Mouse (Mus musculus): ENCODE data around the gene Ppard. TPM values are rescaled to one million over a fixed set of nuclear protein-coding genes. Genes with fewer than 3 reads are reported as not detected.

Gene Ppard
- polyA plus RNA-seq, 1 experiment: 27.1 TPM

- DNase-seq: no peak
- 37% methylated on average over 4 of the region's 4 CpGs for WGBS
- TF ChIP-seq POLR2A (IDR thresholded peaks at IDR 0.05; ENCODE audit: borderline replicate concordance, insufficient read depth, low read length) (no peak), CTCF (IDR thresholded peaks at IDR 0.05; ENCODE audit: borderline replicate concordance, insufficient read depth, low read depth, low read length) (no peak)
- no peak overlapping the region for H3K4me3 ChIP-seq (replicated peaks; ENCODE audit: insufficient read depth, low read depth, low read length)
- H3K4me1 ChIP-seq (ENCODE audit: control insufficient read depth, insufficient read depth, low read length): no peaks in the 10 kb centered on the region
- H3K27me3 ChIP-seq (ENCODE audit: control insufficient read depth, insufficient read depth, low read length): no peaks in the 10 kb centered on the region
- H3K27ac ChIP-seq (ENCODE audit: insufficient read depth, low read length): no peak overlapping the region
Observed at GRCm38 (mm10) chr17:28344050-28344607, 111.6 kb downstream of the Ppard start.

DNA sequence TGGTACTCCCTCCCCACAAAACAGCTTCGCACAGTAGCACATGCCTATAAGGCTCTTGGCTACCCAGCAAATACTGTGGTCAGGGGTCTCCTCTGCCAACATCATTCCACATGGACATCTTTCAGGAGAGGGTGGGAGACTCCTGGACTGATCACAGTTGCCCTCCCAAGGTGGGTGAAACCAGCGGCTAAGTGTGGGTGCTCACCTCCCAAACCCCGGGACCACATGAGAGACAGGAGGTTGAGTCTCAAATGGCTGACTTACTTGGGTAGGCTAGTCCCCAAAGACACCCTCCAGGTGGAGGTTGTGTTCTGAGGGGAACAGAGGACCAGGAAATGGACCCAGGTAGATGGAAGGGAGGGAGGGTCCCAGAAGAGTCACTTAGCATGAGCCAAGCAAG lies 112.2 kb downstream of the Ppard start:
- no peak for DNase-seq
- WGBS: 84% methylated on average over 3 of the region's 3 CpGs

GRCm38 (mm10) chr17:28345271-28345721 lies 112.8 kb downstream of the Ppard start:
- Histone ChIP-seq H3K4me3 (replicated peaks; ENCODE audit: insufficient read depth, low read depth, low read length) (no peak overlapping the region), H3K27me3 (ENCODE audit: control insufficient read depth, insufficient read depth, low read length) (peaks cover 1% of the 10 kb centered on the region; the same call in 1 of the 2 replicates), H3K4me1 (ENCODE audit: control insufficient read depth, insufficient read depth, low read length) (no peaks in the 10 kb centered on the region), H3K27ac (ENCODE audit: insufficient read depth, low read length) (no peak overlapping the region)
- WGBS: 11% methylated on average over 8 of the region's 8 CpGs
- no peak for TF ChIP-seq CTCF (IDR thresholded peaks at IDR 0.05; ENCODE audit: borderline replicate concordance, insufficient read depth, low read depth, low read length)
- DNase-seq: no peak

More for the DNA sequence above, 112.2 kb downstream of the Ppard start:
- H3K4me1 ChIP-seq (ENCODE audit: control insufficient read depth, insufficient read depth, low read length): no peaks in the 10 kb centered on the region
- H3K27me3 ChIP-seq (ENCODE audit: control insufficient read depth, insufficient read depth, low read length): no peaks in the 10 kb centered on the region; the same call in 1 of the 2 replicates
- H3K27ac ChIP-seq (ENCODE audit: insufficient read depth, low read length): no peak overlapping the region
- no peak overlapping the region for H3K4me3 ChIP-seq (replicated peaks; ENCODE audit: insufficient read depth, low read depth, low read length)
- TF ChIP-seq POLR2A (IDR thresholded peaks at IDR 0.05; ENCODE audit: borderline replicate concordance, insufficient read depth, low read length): no peak
- no peak for TF ChIP-seq CTCF (IDR thresholded peaks at IDR 0.05; ENCODE audit: borderline replicate concordance, insufficient read depth, low read depth, low read length)

DNA sequence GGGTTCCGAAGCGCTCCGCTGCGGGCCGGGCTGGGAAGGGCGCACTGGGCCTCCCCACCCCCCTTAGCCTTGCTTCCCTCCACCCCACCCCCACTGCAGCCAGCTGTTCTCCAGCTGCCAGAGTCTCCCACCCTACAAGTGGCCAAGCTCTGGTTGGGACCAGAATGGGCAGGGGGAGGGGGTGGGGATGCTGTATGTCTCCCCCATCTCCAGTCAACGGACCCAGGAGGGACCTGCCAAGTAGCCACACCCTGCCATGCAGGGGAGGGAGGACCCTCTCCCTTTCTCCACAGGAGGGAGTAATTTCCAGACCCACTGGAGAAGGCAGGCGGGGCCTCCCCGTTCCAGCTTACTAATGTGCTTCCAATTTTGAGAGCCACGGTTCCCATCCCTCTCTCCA lies 113.4 kb downstream of the Ppard start:
- 21% methylated on average over 10 of the region's 10 CpGs for WGBS
- H3K4me1 ChIP-seq (ENCODE audit: control insufficient read depth, insufficient read depth, low read length): no peaks in the 10 kb centered on the region
- no peak overlapping the region for H3K4me3 ChIP-seq (replicated peaks; ENCODE audit: insufficient read depth, low read depth, low read length)
- H3K27ac ChIP-seq (ENCODE audit: insufficient read depth, low read length): no peak overlapping the region
- peaks cover 4% of the 10 kb centered on the region; the same call in 1 of the 2 replicates for H3K27me3 ChIP-seq (ENCODE audit: control insufficient read depth, insufficient read depth, low read length)
- no peak for DNase-seq
- TF ChIP-seq CTCF (IDR thresholded peaks at IDR 0.05; ENCODE audit: borderline replicate concordance, insufficient read depth, low read depth, low read length): no peak
- TF ChIP-seq POLR2A (IDR thresholded peaks at IDR 0.05; ENCODE audit: borderline replicate concordance, insufficient read depth, low read length): no peak

- H3K4me3 ChIP-seq (replicated peaks; ENCODE audit: insufficient read depth, low read depth, low read length): no peak overlapping the region
- H3K4me1 ChIP-seq (ENCODE audit: control insufficient read depth, insufficient read depth, low read length): no peaks in the 10 kb centered on the region
- H3K27me3 ChIP-seq (ENCODE audit: control insufficient read depth, insufficient read depth, low read length): peaks cover 7% of the 10 kb centered on the region; the same call in 1 of the 2 replicates
- no peak for DNase-seq
- WGBS: 77% methylated on average over 10 of the region's 10 CpGs
- TF ChIP-seq CTCF (IDR thresholded peaks at IDR 0.05; ENCODE audit: borderline replicate concordance, insufficient read depth, low read depth, low read length): no peak
- no peak for TF ChIP-seq POLR2A (IDR thresholded peaks at IDR 0.05; ENCODE audit: borderline replicate concordance, insufficient read depth, low read length)
- no peak overlapping the region for H3K27ac ChIP-seq (ENCODE audit: insufficient read depth, low read length)
Observed at GRCm38 (mm10) chr17:28347327-28347726, 114.8 kb downstream of the Ppard start.

DNA sequence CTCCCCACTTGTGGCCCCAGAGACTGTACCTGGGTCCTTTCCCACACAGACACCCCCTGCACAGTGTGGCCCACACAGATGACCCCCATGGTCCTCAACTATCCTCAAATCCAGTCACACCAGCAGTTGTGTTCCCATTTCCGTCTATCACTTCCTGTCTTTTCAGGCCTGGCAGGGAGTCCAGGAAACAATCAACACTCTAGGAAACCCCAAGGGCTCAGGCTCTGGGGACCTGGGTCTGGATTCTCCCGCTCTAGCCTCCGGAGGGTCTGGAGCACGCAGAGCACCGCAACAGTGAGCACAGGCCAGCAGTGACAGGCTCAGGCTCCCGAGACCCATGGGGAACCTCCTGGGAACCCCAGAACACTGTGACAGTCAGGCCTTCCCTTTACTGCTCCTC lies 115.7 kb downstream of the Ppard start:
- no peak for DNase-seq

DNA sequence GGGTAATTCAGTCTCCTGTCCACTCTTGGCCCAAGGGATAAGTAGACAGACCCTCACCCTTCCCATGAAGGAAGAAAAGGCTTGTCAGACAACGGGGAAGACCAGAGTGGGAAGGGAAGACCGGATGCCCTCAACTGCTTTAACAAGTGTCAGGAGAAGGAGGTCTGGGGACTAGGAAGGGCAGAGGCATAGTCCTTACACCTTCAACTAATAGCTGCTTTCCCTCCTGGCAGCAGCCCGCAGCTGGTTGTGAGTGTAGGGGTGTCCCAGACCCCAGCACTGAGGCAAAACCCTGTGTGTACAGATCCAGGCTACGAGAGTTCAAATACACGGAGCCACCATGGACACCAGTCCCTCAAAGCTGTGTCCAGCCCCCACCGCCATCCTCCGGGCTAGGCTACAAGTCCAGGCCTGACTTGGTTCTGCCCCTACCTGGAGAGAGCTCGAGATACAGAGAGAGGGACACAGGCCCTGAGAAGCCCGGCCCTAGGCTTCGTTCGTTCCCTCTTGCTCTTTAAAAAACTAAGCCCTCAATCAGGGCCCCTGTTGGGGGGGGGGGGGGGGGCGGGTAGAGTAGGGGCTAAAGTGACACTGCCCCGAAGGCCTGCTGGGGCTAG lies 116.9 kb downstream of the Ppard start:
- Histone ChIP-seq H3K27ac (ENCODE audit: insufficient read depth, low read length) (no peak overlapping the region), H3K4me1 (ENCODE audit: control insufficient read depth, insufficient read depth, low read length) (no peaks in the 10 kb centered on the region), H3K4me3 (replicated peaks; ENCODE audit: insufficient read depth, low read depth, low read length) (peak overlapping the region; percentile 5), H3K27me3 (ENCODE audit: control insufficient read depth, insufficient read depth, low read length) (peaks cover 7% of the 10 kb centered on the region; the same call in 1 of the 2 replicates)
- no peak for DNase-seq
- TF ChIP-seq POLR2A (IDR thresholded peaks at IDR 0.05; ENCODE audit: borderline replicate concordance, insufficient read depth, low read length): no peak
- no peak for TF ChIP-seq CTCF (IDR thresholded peaks at IDR 0.05; ENCODE audit: borderline replicate concordance, insufficient read depth, low read depth, low read length)
- WGBS: 42% methylated on average over 13 of the region's 13 CpGs

More for the DNA sequence above, 115.7 kb downstream of the Ppard start:
- Histone ChIP-seq H3K27me3 (ENCODE audit: control insufficient read depth, insufficient read depth, low read length) (peaks cover 7% of the 10 kb centered on the region; the same call in 1 of the 2 replicates), H3K4me1 (ENCODE audit: control insufficient read depth, insufficient read depth, low read length) (no peaks in the 10 kb centered on the region), H3K27ac (ENCODE audit: insufficient read depth, low read length) (no peak overlapping the region), H3K4me3 (replicated peaks; ENCODE audit: insufficient read depth, low read depth, low read length) (no peak overlapping the region)
- 65% methylated on average over 6 of the region's 6 CpGs for WGBS
- no peak for TF ChIP-seq POLR2A (IDR thresholded peaks at IDR 0.05; ENCODE audit: borderline replicate concordance, insufficient read depth, low read length)
- TF ChIP-seq CTCF (IDR thresholded peaks at IDR 0.05; ENCODE audit: borderline replicate concordance, insufficient read depth, low read depth, low read length): no peak

GRCm38 (mm10) chr17:28349901-28350465 lies 117.5 kb downstream of the Ppard start:
- H3K4me3 ChIP-seq (replicated peaks; ENCODE audit: insufficient read depth, low read depth, low read length): peak overlapping the region; percentile 5
- H3K4me1 ChIP-seq (ENCODE audit: control insufficient read depth, insufficient read depth, low read length): no peaks in the 10 kb centered on the region
- peaks cover 7% of the 10 kb centered on the region; the same call in 1 of the 2 replicates for H3K27me3 ChIP-seq (ENCODE audit: control insufficient read depth, insufficient read depth, low read length)
- TF ChIP-seq POLR2A (IDR thresholded peaks at IDR 0.05; ENCODE audit: borderline replicate concordance, insufficient read depth, low read length): no peak
- TF ChIP-seq CTCF (IDR thresholded peaks at IDR 0.05; ENCODE audit: borderline replicate concordance, insufficient read depth, low read depth, low read length): no peak
- WGBS: 2% methylated on average over 50 of the region's 54 CpGs
- no peak overlapping the region for H3K27ac ChIP-seq (ENCODE audit: insufficient read depth, low read length)
- DNase-seq: no peak
